Mouse (Mus musculus) layer of hippocampus, adult 11-12 months (tissue): ENCODE measurements around the gene Dbp.
A peak's percentile ranks its signal among the peaks of the same experiment; 100 is the strongest.

Experiments
- DNase-seq: peaks from one replicate; pipeline ENCODE4 v3.0.0; 2022; ENCODE audit warnings: low spot score

Dbp gene

DNA sequence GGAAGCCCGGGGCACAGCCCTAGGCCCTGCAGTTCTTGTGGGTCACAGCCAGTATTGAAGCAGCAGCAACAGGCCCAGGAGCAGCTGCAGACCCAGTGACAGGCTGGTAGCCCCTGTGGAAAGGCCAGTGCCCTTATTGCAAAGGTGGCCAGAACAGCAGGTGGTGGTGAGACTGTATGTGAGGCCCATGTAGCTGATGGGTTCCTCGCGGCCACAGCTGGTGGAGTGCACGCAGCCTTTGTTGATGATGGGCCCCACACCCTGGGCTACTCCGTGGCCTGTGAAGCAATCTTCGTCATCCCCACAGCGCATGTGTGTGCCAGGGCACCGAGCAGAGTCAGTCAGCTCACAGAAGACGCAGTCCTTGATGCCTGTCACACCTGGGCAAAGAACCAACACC lies 20.3 kb downstream of the Dbp start:
- no peak for DNase-seq

DNA sequence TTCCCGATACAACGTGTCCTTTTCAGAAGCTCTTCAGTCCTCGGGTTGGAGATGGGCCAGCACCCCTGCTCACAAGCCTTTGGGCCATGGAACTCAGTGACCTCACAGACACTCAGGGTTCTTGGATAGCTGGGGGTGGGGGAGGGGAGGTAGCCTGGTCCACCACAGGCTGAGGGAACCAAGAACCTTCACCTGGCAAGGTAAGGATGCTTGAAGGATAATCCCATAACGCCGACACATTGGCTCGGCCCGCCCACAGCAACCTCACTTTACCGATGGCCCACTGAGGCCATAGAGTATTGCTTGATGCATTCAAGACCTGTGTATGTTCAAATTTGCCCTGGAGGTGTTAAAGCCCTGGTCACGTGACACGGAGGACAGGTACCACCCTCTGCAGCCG lies 20.8 kb downstream of the Dbp start, which contains the start of gene Spaca4:
Gene Spaca4 (minus strand): TSS at position 101 of the 400 bp plus-strand sequence.
- DNase-seq, result no peak

DNA sequence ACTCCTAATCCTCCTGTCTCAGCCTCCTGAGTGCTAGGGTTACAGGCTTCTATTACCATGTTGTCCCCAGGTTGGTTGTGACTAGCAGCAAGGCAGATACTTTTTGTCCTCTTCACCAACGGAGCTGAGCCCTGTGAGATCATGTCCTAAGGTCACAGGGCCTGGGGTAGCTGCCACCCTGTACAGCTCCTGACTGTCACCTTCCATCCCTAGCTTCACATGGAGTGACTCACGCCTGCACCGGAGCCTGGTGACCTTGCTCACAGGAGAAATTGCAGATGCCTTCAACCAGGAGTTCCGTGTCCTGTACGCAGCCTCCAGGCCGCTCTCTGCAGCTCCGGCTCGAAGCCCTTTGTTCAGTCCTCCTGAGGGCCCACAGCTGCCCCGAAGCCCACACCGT lies 21.5 kb downstream of the Dbp start:
- DNase-seq, result no peak

DNA sequence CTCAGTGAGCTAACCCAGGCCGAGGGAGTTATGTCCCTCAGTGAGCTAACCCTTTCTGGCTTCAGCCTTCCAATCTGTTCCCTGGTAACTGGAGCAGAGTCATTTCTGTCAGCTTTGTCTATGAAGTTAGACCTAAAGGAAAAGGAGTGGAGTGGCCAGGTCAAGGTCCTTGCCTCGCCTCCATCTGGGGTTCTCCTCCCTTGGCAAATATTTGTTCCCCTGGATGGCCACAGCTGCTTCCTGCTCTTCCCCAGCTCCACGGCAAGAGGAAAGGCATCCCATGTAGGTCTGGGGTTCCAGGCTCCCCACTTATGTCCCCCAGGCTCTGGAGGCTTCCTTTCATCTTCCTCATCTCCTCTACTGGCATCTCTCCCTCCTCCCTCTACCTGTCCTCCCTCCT lies 22.7 kb downstream of the Dbp start:
- DNase-seq, result no peak

DNA sequence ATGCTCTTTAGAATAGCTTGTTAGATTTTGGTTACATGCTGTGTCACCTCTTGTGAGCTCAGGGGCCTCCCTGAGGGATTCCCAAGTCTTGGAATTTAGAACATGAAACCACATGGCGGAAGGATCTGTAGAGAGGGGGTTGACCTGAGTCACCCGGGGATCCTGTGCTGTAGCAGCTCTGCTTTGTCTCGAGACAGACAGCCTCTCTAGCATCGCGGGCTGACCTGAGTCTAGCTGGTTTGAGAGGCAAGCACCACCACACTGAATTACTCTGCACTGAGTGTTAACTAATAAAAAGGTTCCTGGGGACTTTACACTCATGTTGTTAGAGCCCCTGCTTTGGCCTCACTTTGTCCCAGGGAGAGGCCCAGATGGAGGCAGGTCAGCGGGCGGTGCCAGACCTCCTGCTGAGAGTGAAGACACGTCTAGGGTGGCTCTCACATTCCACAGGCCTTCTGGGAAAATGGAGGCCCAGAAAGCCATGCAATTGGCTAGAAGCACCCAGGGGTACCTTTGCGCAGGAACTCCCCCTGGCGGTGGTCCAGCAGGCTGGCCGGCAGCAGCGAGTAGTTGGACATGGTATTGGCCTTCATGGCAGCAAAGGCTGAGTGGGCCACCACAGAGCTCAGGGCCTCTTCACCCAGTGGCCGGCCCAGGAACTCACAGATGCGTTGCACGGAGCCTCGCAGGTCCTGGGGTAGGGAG lies 26.0 kb downstream of the Dbp start:
- DNase-seq, result no peak

DNA sequence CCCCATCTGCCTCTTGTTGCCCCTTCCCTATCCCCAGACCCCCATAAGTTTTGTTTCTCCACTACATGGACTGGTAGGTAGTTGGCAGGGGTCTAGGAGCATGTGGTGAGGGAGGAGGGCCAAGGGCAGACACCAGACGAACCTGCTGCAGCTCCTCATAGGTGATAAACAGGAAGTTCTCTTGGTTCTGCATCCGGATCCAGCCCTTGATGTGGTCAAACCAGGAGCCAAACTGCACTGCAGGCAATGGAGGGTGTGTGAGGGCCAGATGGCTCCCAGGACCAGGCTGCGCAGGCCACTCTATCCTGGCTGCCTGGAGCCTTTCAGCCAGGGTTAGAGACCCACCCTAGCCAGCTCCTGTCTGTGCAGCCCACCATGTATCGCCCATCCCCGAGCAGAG lies 28.6 kb downstream of the Dbp start:
- no peak for DNase-seq

DNA sequence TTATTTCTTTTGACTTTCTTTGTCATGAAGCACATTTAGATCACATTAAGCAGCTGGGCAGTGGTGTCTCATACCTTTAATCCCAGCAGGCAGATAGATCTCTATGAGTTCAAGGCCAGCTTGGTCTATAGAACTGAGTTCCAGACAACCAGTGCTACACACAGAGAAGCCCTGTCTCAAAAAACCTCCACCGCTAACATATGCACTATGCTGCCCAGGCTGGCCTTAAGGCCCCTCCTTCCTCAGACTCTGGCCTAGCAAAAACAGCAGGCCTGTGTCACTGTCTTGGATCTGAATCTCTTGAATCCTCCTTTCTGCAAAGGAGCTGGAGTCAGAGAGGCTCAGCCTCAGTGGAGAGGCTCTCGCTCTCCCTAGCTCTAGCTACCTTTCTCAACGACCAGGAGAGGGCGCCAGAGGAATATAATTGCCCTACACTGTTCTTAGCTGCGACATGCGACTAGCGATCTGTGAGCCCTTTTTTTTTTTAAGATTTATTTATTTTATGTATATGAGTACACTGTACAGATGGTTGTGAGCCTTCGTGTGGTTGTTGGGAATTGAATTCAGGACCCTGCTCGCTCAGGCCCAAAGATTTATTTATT lies 34.4 kb downstream of the Dbp start:
- DNase-seq, result peak; percentile 90

DNA sequence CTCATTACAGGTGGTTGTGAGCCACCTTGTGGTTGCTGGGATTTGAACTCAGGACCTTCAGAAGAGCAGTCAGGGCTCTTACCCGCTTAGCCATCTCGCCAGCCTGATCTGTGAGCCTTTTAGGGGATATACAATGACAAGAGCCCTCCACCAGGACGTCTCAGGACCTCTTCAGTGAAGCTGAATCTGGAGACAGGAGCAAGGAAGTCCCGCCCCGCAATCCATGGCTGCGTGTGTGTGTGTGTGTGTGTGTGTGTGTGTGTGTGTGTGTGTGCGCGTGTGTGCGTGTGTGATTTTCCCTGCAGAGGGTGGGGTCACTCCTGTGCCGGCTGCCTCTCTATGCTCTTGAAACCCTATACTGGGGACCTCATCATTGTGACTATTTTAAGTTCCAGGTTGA lies 34.9 kb downstream of the Dbp start:
- DNase-seq, result no peak

DNA sequence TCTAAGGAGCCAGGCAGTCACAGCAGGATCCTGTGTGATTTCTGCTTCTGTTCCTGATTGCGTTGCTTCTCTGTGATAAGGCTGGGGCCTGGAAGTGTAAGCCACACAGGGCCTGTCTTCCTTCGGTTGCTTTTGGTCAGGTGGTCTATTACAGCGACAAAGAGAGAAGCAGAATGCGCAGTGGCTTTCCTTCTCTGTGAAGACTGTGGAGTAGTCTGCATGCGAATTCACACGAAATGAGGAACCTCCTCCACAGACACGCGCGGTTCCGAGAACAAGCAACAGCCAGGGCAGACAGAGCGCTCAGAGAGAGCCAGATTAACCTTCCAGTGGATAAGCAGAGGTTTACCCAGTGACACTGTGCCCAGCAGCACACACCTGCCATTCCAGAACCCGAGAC lies 36.4 kb downstream of the Dbp start:
- DNase-seq, result no peak

DNA sequence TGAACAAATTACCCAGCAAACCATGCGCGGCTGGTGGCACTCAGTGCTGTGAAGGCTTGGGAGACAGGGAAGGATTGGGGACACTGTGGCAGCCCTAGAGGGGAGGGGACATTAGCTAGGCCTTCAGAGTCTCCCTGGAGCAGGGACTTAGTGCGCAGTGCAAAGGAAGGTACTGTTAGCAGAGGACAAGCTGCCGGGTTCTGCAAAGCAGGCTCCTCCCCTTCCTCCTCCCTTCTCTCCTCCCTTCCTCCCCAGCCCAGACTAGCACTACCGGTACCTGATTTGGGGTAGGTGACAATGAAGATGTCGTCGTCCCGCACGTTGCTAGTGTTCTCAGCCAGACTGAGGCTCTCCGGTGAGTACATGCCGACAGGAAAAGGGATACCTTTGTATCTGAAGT lies 36.9 kb downstream of the Dbp start:
- peak; percentile 53 for DNase-seq

DNA sequence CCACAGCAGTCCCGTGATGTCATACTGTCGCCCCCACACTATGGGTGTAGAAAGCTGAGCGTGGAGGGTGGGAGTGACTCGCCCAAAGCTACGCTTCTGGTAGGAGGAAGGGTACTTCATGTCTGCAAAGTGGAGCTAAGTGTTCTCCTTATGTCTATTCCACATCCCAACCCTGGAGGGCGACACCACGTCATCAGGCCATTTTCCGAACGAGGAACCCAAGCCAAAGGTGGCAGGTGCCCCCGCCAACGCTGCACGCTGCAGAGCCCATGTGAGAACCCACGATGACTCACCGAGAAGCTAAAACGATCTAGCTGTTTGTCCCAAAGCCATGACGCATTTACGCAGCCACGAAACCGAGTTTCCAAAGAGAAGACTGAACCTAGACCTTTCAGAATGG lies 37.5 kb downstream of the Dbp start:
- DNase-seq, result peak; percentile 84

DNA sequence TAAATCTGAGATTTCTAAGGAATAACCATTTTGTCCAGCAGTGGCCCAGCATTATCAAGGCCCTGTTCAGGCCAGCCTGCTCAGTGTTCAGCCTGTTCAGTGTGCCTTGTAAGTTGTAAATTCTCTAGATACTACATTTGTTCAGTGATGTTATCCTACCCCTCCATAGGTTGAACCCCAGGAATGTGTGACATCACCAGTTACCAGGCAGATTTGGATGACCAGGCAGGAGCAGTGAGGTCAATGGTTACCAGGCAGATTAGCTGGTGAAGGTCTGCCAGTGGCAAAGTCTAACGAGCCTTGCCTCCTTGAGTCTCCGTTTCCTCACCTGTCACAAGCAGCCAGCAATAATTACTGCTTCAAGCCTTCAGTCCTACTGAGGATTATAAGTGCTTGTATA lies 39.5 kb downstream of the Dbp start:
- peak; percentile 88 for DNase-seq

DNA sequence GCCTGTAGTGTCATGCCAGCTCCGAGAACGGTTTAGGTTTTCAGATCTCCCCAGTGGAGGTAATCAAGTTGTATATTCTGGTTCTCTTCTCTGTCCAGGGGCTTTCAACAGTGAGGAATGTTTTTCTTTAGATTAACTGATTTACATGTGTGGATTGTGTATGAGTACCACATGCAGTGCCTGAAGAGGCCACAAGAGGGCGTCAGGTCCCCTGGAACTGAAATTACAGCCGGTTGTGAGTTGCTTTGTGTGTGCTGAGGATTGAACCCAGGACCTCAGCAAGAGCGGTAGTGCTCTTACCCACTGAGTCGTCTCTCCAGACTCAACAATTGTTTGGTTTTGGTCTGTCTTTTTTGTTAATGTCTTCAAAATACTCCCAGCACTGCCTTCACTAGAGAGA lies 41.6 kb downstream of the Dbp start:
- no peak for DNase-seq

DNA sequence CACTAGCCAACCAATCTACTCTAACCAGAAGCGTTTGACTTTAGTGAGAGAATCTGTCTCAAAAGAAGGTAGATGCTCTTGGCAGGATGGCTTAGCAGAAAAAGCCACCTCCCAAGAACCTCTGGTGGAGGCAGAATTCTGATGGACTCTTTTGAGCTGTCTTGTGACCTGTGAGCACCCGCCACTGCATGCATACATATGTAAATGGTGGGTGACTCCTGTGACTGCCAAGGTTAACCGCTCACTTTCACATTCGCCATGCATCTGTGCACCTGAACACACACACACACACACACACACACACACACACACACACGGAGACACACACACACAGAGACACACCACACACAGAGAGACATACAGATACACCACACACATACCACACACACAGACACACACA lies 42.6 kb downstream of the Dbp start:
- DNase-seq, result no peak

DNA sequence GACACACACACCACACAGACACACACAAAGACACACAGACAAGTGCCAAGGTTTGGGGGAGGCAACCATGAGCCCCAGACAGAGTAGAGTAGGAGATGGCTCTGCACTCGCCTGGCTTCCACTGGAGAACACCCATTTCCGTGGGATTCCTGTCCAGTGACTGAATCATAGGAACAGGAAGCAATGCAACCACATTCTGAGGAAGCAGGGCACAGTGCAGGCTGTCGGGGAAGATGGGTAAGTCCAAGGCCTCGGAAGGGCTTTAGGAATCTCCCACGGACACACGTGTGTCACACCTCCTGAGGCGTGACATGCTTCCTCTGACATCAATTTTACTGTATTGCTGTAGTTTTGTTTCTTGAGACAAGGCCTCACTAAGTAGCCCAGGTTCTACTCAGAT lies 43.2 kb downstream of the Dbp start:
- no peak for DNase-seq

DNA sequence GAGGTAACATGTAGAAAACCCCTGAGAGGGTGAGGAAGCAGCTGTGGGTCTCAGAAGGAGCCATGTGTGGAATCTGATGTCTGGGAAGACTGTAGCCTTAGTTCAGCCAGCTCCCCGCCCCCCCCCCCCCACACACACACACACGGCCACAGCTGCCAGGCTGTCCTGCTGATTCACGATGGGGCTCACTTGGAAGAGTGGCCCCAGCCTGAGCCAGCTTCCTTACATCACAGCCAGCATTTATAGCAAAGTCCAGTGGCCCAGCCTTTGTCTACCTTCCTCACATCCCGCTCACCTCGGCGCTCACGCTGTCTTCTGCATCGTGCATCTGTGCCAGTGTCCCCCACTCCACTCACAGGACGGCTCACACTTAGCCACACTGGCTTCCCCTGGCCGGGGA lies 44.5 kb downstream of the Dbp start:
- no peak for DNase-seq

DNA sequence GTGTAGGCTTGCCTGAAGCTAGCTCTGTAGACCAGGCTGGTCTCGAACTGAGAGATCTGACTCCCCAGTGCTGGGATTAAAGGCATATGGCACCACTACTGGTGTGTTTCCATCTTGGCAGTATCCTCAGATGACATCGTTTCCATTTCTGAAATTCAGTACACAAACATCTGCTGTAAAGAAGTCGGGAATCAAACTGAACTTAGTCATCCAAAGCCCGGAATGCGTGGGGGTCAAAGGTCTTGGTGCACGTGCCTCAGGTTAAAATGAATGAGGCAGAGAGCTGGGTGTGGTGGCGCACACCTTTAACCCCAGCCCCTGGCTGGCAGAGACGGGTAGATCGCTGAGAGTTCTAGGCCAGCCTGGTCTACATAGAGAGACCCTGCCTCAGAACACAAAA lies 45.3 kb downstream of the Dbp start:
- no peak for DNase-seq

DNA sequence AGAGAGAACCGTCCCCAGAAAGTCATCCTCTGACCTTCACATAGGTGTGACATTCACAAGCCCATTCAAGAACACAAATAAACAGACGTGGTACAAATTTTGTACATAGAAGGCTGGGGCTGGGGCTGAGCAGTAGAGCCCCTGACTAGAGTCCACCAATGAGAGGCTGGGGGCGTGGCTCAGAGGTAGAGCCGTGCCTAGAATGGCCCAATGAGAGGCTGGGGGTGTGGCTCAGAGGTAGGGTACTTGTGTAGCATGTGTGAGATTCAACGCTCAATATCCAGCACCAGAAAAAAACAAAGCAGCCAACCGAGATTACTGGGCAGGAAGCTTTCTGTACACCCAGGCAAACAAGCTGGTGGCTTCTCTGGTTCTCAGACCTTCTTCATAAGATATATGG lies 50.8 kb downstream of the Dbp start:
- no peak for DNase-seq

DNA sequence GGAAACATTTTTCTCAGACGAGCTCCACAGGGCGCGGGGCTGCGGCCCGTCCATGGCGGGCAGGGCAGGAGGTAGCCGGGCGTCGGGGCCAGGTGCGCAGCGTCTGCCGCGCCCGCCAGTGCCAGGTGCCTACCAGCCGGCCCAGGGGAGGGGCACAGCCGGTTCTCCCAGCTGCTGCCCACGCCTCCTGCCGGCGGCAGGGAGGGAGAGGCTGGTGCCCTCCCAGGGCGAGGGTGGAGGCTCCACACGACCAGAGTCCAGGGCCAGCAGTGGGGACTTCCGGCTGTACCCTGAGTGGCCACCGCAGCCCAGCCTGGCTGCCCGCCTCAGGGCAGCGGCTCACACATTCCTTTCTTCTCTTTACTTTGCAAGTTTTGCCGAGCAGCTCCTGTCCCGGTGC lies 54.5 kb downstream of the Dbp start:
- DNase-seq, result no peak
